Mouse (Mus musculus) E14TG2a.4 (cell line): ENCODE data around the gene Rsph10b.

Experiments
- CTCF ChIP-seq: conservative IDR thresholded peaks from 2 replicates; pipeline ENCODE4 v1.5.1; 2014; ENCODE audit warnings: low read length
- NANOG ChIP-seq: IDR thresholded peaks from 2 replicates; pipeline ENCODE4 v1.6.1; 2014; ENCODE audit warnings: borderline replicate concordance, low read length, mixed read lengths
- POU5F1 ChIP-seq: IDR thresholded peaks from 2 replicates; pipeline ENCODE4 v1.6.1; 2014; ENCODE audit warnings: low read length, borderline replicate concordance

DNA sequence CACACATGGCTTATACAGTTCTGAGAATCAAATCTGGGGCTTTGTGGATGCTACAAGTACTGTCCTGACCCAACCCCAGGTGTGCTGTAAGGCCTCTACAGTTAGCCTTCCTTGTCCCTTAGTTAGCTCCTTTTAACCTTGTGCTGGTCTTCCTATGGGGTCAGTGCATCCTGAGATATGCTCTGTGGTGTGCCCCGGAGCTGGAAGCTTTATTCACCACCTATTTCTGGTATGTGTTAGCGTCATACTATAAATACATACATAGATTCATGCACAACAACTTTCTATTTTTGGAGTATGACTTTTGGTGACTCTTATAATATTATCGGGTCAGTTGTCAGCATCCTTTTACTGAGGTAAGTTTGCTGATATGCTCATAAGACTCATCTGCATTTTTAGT, 47.6 kb upstream of the Rsph10b start:
- TF ChIP-seq CTCF, result no peak
- TF ChIP-seq POU5F1, result no peak
- no peak for TF ChIP-seq NANOG
